Mouse (Mus musculus) liver, adult 2 months (tissue): Measurements from ENCODE around the gene Mapk10.

Source experiments
- CTCF ChIP-seq: fragments of 200-500 bp; IDR thresholded peaks from 2 replicates; pipeline ENCODE4 v1.5.1; 2011; ENCODE audit warnings: low read depth, low read length, control low read depth
- POLR2A ChIP-seq: fragments of 200-500 bp; IDR thresholded peaks from 2 replicates; pipeline ENCODE4 v1.6.1; 2011; ENCODE audit warnings: low read length, control low read depth; ENCODE audit not compliant: insufficient read depth; ENCODE audit errors: extremely low read depth

GRCm38 (mm10) chr5:103197796-103198325 lies 13.3 kb downstream of the Mapk10 start:
- TF ChIP-seq POLR2A: no peak
- TF ChIP-seq CTCF: no peak
